Mouse (Mus musculus) hindbrain, embryonic 14.5 days (tissue): Measurements from ENCODE around the gene Ccdc187. TPM values are rescaled to one million over a fixed set of nuclear protein-coding genes. Genes with fewer than 3 reads are reported as not detected.

Experiments
- ATAC-seq: fragments of 200-750 bp; cut with Nextera tagmentation; 2 replicates; pipeline ENCODE4 v1.8.0; 2017; ENCODE audit warnings: moderate number of reproducible peaks, mild to moderate bottlenecking, moderate TSS enrichment, moderate library complexity; ENCODE audit not compliant: low FRiP score
- DNase-seq: peaks from one replicate; pipeline ENCODE4 v3.0.0-alpha.2; 2015; ENCODE audit warnings: low spot score
- H3K27ac ChIP-seq: fragments of 300-500 bp; sonication (generic); 2 replicates; pipeline ENCODE4 v1.5.1; 2014; ENCODE audit warnings: mild to moderate bottlenecking, moderate library complexity
- H3K27me3 ChIP-seq: fragments of 300-500 bp; sonication (generic); 2 replicates; pipeline ENCODE4 v1.6.1; 2014; ENCODE audit warnings: mild to moderate bottlenecking, low read length, mixed read lengths; ENCODE audit not compliant: control insufficient read depth, insufficient read depth
- H3K36me3 ChIP-seq: fragments of 300-500 bp; sonication (generic); replicated peaks from 2 replicates; pipeline ENCODE4 v1.6.1; 2014; ENCODE audit not compliant: control insufficient read depth, insufficient read depth
- H3K4me1 ChIP-seq: fragments of 300-500 bp; sonication (generic); replicated peaks from 2 replicates; pipeline ENCODE4 v1.6.1; 2014; ENCODE audit warnings: antibody characterized with exemption, low read length, mixed read lengths; ENCODE audit not compliant: control insufficient read depth, insufficient read depth
- H3K4me2 ChIP-seq: fragments of 300-500 bp; sonication (generic); replicated peaks from 2 replicates; pipeline ENCODE4 v1.6.1; 2014; ENCODE audit warnings: mild to moderate bottlenecking, moderate library complexity
- H3K4me3 ChIP-seq: fragments of 300-500 bp; sonication (generic); replicated peaks from 2 replicates; pipeline ENCODE4 v1.5.1; 2014; ENCODE audit warnings: mild to moderate bottlenecking, low read length
- H3K9ac ChIP-seq: fragments of 300-500 bp; sonication (generic); 2 replicates; pipeline ENCODE4 v1.6.1; 2014
- H3K9me3 ChIP-seq: fragments of 300-500 bp; sonication (generic); 2 replicates; pipeline ENCODE4 v1.6.1; 2016; ENCODE audit warnings: low read length; ENCODE audit not compliant: control insufficient read depth
- WGBS: fragments of 180-500 bp; shearing (Covaris S2); extraction: QIAGEN DNeasy Blood & Tissue Kit; methylation state at CpG from one replicate; pipeline ENCODE4 v1.1.7; 2014; 5-methylcytosine and 5-hydroxymethylcytosine counted together
- polyA plus RNA-seq: library from polyadenylated mRNA; unstranded; fragments of >200 nt; fragmentation: Nextera tagmentation; extraction: Ambion mirVana; gene quantifications from 2 replicates; pipeline ENCODE4 v1.2.1, GENCODE M21; 2014

The Ccdc187 gene
- polyA plus RNA-seq, 1 experiment from 2014 or later = 0.25 TPM

DNA sequence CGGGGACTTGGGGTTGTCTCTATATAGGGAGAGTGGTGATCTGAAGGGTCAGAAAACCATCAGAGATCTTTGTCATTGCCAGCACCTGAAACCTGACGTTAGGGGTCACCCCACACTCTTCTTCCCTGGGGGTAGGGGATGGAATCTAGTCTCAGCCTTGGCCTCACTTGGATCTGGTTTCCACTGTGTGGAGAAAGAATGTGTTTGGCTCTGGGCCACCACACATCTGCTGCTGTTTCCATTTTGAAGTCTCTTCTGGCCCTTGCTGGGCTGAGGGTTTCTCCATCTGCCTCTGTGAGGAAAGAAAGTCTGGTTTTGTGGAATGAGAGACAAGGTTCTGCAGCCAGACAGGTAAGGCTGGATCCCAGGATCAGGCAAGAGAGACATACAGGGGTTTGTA, 29.3 kb downstream of the Ccdc187 start:
- no peak overlapping the region for H3K4me3 ChIP-seq
- ATAC-seq = no peak

DNA sequence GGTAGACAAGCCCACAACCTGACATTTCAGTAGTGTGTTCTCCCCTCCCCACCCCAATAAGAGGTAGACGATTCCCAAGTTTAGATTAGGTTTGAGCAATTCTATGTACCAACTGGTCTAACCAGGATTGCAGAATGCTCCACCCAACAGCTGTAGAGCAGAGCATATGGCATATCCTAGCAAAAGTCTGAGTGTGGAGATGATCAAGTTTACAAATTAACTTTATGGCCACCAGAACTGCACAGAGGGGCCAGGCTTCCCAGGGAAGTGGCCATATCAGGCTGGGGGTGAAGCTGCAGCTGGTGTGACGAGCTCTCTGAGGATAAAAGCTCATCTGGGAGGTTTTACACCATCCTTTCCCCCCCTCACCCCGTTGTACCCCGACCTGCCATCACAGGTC, 29.7 kb downstream of the Ccdc187 start:
- Histone ChIP-seq H3K4me3 (no peak overlapping the region), H3K27me3 (no peaks in the 10 kb centered on the region), H3K4me1 (no peaks in the 10 kb centered on the region), H3K4me2 (no peak overlapping the region), H3K9me3 (no peaks in the 10 kb centered on the region), H3K27ac (no peak overlapping the region), H3K36me3 (no peaks in the 10 kb centered on the region), H3K9ac (no peak overlapping the region)
- 82% methylated on average over 4 of the region's 4 CpGs for WGBS
- DNase-seq (no peak), ATAC-seq (no peak)

More for the DNA sequence above, 29.3 kb downstream of the Ccdc187 start:
- no peaks in the 10 kb centered on the region for H3K4me1 ChIP-seq
- H3K27ac ChIP-seq = no peak overlapping the region
- no peak overlapping the region for H3K9ac ChIP-seq
- H3K4me2 ChIP-seq = no peak overlapping the region
- DNase-seq = no peak
- 85% methylated on average over 2 of the region's 2 CpGs for WGBS
- H3K27me3 ChIP-seq = no peaks in the 10 kb centered on the region
- no peaks in the 10 kb centered on the region for H3K9me3 ChIP-seq
- H3K36me3 ChIP-seq = no peaks in the 10 kb centered on the region

DNA sequence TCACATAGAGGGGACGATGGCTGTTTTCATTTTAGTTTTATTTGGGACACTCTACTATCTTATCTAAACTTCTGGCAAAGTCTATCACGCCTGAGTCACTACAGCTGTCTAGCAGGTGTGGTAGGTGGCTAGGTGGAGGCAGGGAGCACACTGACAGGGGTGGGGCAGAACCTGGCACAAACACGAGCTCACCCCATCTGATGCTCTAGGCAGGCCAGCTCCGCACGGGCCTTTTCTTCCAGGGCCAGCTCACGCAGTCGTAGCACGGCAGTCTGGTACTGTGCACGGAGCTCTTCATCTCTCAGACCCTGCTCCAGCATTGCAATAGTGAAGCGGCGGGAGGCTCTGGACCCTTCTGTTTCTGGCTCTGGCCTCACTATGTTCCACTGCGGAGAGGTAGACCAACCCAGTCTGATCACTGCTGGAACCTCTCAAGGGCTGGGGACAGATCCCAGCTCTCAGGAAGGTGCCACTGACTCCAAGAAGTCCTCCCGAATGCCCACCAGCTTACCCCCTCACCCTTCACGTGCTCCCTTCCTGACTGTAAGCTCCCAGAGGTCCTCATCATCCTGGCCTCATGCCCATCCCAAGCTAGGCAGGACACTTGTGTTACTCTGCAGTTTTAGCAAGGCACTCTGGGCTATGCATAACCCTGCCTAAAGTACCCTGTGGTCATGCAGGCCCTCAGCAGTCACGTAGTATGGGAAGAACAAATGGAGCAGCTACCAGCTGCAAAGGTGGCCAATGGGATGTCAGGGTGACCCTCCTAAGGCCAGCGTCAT, 36.9 kb downstream of the Ccdc187 start:
- no peaks in the 10 kb centered on the region for H3K4me1 ChIP-seq
- no peak overlapping the region for H3K4me2 ChIP-seq
- 88% methylated on average over 16 of the region's 16 CpGs for WGBS
- H3K9ac ChIP-seq = no peak overlapping the region
- no peak overlapping the region for H3K4me3 ChIP-seq
- H3K27me3 ChIP-seq = no peaks in the 10 kb centered on the region
- no peaks in the 10 kb centered on the region for H3K9me3 ChIP-seq
- H3K27ac ChIP-seq = no peak overlapping the region
- ATAC-seq (no peak), DNase-seq (no peak)
- H3K36me3 ChIP-seq = no peaks in the 10 kb centered on the region

DNA sequence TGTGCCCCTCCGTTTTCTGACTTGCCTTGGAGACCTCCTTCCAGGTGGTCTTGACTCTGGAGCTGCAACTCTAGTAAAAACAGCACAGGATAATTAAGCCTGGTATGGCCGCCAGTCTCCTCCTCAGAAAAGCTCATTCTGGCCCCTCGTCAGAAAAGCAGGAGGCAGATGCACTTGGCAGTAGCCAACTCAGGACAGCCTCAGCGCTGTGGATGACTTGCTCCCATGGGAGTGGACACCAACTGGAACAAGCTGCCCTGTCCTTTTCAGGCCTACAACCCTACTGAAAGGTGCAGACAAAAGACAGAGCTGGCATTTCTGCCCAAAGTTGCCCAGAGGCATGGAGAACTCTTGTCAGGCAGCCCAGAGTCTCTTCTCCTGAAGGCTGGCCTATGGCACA, 39.5 kb downstream of the Ccdc187 start:
- H3K27me3 ChIP-seq = no peaks in the 10 kb centered on the region
- ATAC-seq (no peak), DNase-seq (no peak)
- H3K4me3 ChIP-seq = no peak overlapping the region
- no peak overlapping the region for H3K27ac ChIP-seq
- no peaks in the 10 kb centered on the region for H3K9me3 ChIP-seq
- 64% methylated on average over 4 of the region's 4 CpGs for WGBS
- no peaks in the 10 kb centered on the region for H3K36me3 ChIP-seq
- no peak overlapping the region for H3K4me2 ChIP-seq
- no peak overlapping the region for H3K9ac ChIP-seq
- no peaks in the 10 kb centered on the region for H3K4me1 ChIP-seq

DNA sequence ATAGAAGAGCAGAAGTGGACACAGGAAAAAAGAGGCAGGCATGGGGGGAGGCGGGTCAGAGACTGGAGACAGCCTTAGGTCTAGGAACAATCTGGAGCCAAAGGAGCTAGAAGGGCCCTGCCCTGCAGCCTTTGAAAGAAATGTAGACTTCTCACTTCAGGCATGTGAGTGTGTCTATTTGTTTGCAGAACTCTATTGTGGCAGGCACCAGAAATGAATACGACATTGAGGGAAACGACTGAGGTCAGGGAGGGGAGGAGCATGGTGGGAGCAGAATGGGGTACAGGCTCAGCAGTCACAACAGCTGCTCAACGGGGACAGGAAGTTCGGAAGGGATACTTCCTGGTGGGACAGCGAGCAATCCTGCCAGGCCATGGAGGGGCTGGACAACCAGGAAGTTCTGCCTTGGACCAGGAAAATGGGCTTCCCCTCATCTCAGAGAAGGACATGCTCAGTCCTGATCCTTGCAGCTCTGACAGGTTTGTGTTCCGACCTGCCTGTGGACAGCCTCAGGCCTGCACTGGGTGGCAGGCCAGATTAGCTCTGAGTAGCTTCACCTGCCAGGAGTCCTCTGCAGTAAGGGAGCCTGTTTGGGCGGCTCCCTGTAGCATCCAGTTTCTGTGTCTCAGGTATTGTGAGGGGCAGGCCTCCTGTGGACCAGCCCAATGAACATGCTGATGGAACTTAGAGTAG, 41.7 kb downstream of the Ccdc187 start:
- Histone ChIP-seq H3K4me1 (no peaks in the 10 kb centered on the region), H3K27me3 (no peaks in the 10 kb centered on the region), H3K9ac (no peak overlapping the region), H3K4me2 (no peak overlapping the region), H3K9me3 (no peaks in the 10 kb centered on the region), H3K4me3 (no peak overlapping the region), H3K36me3 (no peaks in the 10 kb centered on the region), H3K27ac (no peak overlapping the region)
- DNase-seq = no peak
- WGBS = 65% methylated on average over 8 of the region's 8 CpGs
- ATAC-seq = no peak

DNA sequence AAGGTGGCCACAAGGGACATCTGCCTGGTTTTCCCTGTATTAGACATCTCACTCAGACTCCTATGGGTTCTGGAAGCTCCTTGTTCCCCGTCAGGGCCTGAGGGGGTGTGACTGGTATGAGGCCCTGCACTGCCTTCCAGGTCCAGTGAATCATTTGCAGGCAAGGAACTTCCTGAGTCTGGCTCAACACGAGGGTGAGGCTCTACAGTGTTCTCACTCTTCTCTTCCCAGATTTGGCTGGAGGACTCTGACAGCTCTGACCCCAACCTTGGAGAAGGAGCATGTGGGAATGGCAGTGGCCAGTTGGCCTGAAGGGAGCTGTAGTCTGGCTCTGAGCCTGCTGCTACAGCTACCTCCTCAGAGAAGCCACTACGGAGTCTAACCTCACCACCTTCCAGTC, 46.8 kb downstream of the Ccdc187 start:
- Histone ChIP-seq H3K4me3 (no peak overlapping the region), H3K4me1 (no peaks in the 10 kb centered on the region), H3K27me3 (no peaks in the 10 kb centered on the region), H3K27ac (no peak overlapping the region), H3K9me3 (no peaks in the 10 kb centered on the region), H3K36me3 (no peaks in the 10 kb centered on the region), H3K9ac (no peak overlapping the region), H3K4me2 (no peak overlapping the region)
- WGBS = 73% methylated on average over 3 of the region's 3 CpGs
- DNase-seq = no peak
- ATAC-seq = no peak

DNA sequence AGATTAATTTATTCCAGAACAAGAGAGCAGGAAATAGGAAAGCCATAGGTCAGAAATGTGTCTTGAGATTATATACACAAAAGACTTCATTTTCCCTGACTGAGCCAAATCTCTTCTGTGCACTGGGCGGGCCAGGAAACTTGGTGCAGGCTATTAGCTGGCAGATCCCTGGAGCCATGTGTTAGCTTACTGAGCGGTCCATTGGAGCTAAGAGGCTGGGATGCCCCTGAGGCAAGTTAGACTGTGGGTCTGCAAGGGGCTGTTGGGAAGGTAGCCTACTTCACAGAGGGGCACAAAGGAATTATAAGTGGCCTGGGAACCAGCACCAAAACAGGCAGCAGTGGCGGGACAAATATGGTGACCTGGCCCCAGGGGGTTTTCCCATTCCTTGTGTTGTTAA, 53.5 kb downstream of the Ccdc187 start:
- 58% methylated on average over 3 of the region's 3 CpGs for WGBS
- Histone ChIP-seq H3K4me3 (no peak overlapping the region), H3K27ac (no peak overlapping the region), H3K9ac (no peak overlapping the region), H3K4me1 (peaks cover 9% of the 10 kb centered on the region), H3K36me3 (no peaks in the 10 kb centered on the region), H3K4me2 (no peak overlapping the region), H3K9me3 (no peaks in the 10 kb centered on the region), H3K27me3 (no peaks in the 10 kb centered on the region)
- ATAC-seq (no peak), DNase-seq (no peak)

DNA sequence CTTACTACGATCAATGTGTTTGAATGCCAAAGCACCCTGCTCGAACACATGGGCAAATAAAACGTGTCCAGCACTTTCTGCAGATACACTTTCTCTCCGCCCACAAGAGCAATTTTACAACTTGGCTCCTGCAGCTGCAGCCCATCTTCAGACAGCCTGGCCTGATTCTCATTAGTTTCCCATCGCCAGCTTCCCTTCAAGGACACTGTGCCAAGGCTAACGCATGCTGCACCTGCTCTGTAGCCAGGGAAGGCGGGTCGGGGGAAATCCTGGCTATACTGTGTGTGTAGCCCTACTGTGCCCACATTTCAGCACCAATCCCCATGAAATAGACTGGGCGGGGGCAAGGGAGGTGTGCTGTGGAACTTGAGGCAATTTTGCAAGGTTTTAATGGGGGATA, 54.0 kb downstream of the Ccdc187 start:
- no peak overlapping the region for H3K9ac ChIP-seq
- no peaks in the 10 kb centered on the region for H3K36me3 ChIP-seq
- WGBS = 51% methylated on average over 9 of the region's 9 CpGs
- no peaks in the 10 kb centered on the region for H3K27me3 ChIP-seq
- H3K9me3 ChIP-seq = no peaks in the 10 kb centered on the region
- no peak overlapping the region for H3K4me2 ChIP-seq
- H3K4me3 ChIP-seq = no peak overlapping the region
- no peak overlapping the region for H3K27ac ChIP-seq
- DNase-seq (peak; percentile 32), ATAC-seq (no peak)
- H3K4me1 ChIP-seq = peaks cover 9% of the 10 kb centered on the region

DNA sequence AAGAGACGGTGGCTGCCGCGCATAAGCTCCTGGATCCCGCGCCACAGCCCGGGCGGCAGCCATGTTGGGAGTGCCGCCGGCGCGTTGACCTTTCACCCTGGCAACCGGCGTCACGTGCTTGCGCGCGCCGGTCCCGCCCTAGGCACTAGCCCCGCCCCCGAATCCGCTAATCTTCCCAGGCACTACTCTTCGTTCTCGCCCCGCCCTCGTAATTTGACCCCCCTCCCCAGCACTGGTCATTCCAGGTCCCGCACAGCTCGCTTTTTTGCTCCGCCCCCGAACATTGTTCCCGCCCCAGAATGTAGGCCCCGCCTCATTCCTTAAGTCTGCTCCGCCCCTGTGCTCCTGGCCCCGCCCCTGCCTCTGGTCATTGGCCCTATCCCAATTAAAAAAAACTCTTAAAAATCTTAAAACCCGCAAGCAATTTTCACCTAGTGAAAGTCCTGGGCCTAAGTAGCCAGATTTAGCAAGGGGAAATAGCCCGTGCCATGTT, 57.0 kb downstream of the Ccdc187 start, which contains the start of gene Qsox2:
Gene Qsox2 (minus strand): TSS at position 236 of the 493 bp plus-strand sequence.
- DNase-seq (peak; percentile 88), ATAC-seq (peak; percentile 88)
- H3K9me3 ChIP-seq = no peaks in the 10 kb centered on the region
- peak within 1 kb of the TSS; percentile 97 for H3K4me3 ChIP-seq
- WGBS = 1% methylated on average over 36 of the region's 36 CpGs
- no peaks in the 10 kb centered on the region for H3K36me3 ChIP-seq
- H3K4me2 ChIP-seq = peak within 1 kb of the TSS; percentile 93
- peak within 1 kb of the TSS; percentile 86 for H3K27ac ChIP-seq
- no peaks in the 10 kb centered on the region for H3K27me3 ChIP-seq
- H3K9ac ChIP-seq = peak within 1 kb of the TSS; percentile 91
- H3K4me1 ChIP-seq = peaks cover 9% of the 10 kb centered on the region
